Mouse (Mus musculus): ENCODE results near the gene Foxk1. TPM values are rescaled to one million over a fixed set of nuclear protein-coding genes. Genes with fewer than 3 reads are reported as not detected.

The Foxk1 gene
- total and polyA plus RNA-seq, 3 experiments = 8.2 to 20.2 TPM; not detected in 1

DNA sequence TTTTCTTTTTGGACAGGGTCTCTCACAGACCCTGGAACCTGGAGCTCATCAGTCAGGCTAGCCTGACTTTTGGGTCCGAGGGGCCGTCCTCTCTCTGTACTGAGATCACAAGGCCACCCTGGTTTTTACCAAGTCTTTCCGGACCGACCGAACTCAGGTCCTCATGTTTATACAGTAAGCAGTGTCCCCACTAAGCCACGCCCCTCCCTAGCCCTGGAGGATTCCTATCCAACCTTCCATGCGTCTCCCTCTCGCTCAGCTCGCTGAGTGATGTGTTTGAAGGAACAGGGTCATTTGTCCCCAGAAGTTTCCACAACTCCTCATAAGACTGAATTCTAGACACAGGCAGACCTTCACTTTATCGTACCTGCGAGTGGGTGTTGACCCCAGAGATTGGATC, 5.6 kb downstream of the Foxk1 start:
- TF ChIP-seq NRF1 (IDR thresholded peaks at IDR 0.05; ENCODE audit: insufficient read depth, low read depth, low read length, poor library complexity, severe bottlenecking) = no peak
- no peak for TF ChIP-seq RAD21 (IDR thresholded peaks at IDR 0.05; ENCODE audit: low read depth, low read length)
- TF ChIP-seq MAX (IDR thresholded peaks at IDR 0.05; ENCODE audit: low read length) = no peak
- no peak for TF ChIP-seq CHD1 (IDR thresholded peaks at IDR 0.05; ENCODE audit: low read depth, low read length)
- TF ChIP-seq ZNF384 (IDR thresholded peaks at IDR 0.05; ENCODE audit: low read depth, low read length) = no peak
- TF ChIP-seq MYC (IDR thresholded peaks at IDR 0.05; ENCODE audit: low read depth, low read length) = no peak
- no peak for TF ChIP-seq ELF1 (IDR thresholded peaks at IDR 0.05; ENCODE audit: low read depth, low read length)
- no peak for TF ChIP-seq CHD2 (IDR thresholded peaks at IDR 0.05; ENCODE audit: low read length)
- TF ChIP-seq TBP (IDR thresholded peaks at IDR 0.05; ENCODE audit: low read depth, low read length) = no peak
- no peak for TF ChIP-seq ZC3H11A (IDR thresholded peaks at IDR 0.05; ENCODE audit: low read depth, low read length)
- no peak for TF ChIP-seq MYB (IDR thresholded peaks at IDR 0.05; ENCODE audit: low read depth, low read length)
- no peak for TF ChIP-seq RCOR1 (IDR thresholded peaks at IDR 0.05; ENCODE audit: low read depth, low read length)
- no peak for TF ChIP-seq POLR2A (IDR thresholded peaks at IDR 0.05; ENCODE audit: control insufficient read depth in 1 of 2, insufficient read depth in 1 of 2, low read depth in 1 of 2, low read length in 2 of 2, poor library complexity in 1 of 2)
- no peak for TF ChIP-seq GABPA (IDR thresholded peaks at IDR 0.05; ENCODE audit: low read depth, low read length)
- no peak for TF ChIP-seq UBTF (IDR thresholded peaks at IDR 0.05; ENCODE audit: borderline replicate concordance, insufficient read depth, low read depth, low read length)
- TF ChIP-seq MAFK (IDR thresholded peaks at IDR 0.05; ENCODE audit: borderline replicate concordance, low read depth, low read length) = no peak
- TF ChIP-seq ZMIZ1 (IDR thresholded peaks at IDR 0.05; ENCODE audit: low read depth, low read length) = no peak
- no peak for TF ChIP-seq SIN3A (IDR thresholded peaks at IDR 0.05; ENCODE audit: low read length)
- Histone ChIP-seq H3K4me1 (ENCODE audit: control insufficient read depth in 1 of 2, insufficient read depth in 2 of 2, low read length in 2 of 2) (peaks cover 0 to 10% of the 10 kb centered on the region in 2 experiments; a peak in 3 of 4 replicates), H3K27me3 (ENCODE audit: control insufficient read depth in 1 of 2, insufficient read depth in 2 of 2, low read length in 2 of 2) (no peaks in the 10 kb centered on the region), H3K27ac (ENCODE audit: control insufficient read depth, low read depth, low read length) (no peak overlapping the region), H3K79me2 (ENCODE audit: control insufficient read depth, insufficient read depth, low read length, poor library complexity) (peaks cover 36% of the 10 kb centered on the region), H3K9me3 (replicated peaks; ENCODE audit: insufficient read depth, low read length) (no peaks in the 10 kb centered on the region), H3K9ac (ENCODE audit: control insufficient read depth, low read depth, low read length, poor library complexity, severe bottlenecking) (no peak overlapping the region), H3K36me3 (ENCODE audit: control insufficient read depth in 1 of 2, insufficient read depth in 2 of 2, low read length in 2 of 2) (peaks cover 0 to 2% of the 10 kb centered on the region in 2 experiments; a peak in 1 of 4 replicates), H3K4me3 (ENCODE audit: control insufficient read depth in 1 of 2, insufficient read depth in 1 of 2, low read depth in 2 of 2, low read length in 2 of 2) (no peak overlapping the region)
- DNase-seq (ENCODE audit: low read depth, low spot score) = no peak

DNA sequence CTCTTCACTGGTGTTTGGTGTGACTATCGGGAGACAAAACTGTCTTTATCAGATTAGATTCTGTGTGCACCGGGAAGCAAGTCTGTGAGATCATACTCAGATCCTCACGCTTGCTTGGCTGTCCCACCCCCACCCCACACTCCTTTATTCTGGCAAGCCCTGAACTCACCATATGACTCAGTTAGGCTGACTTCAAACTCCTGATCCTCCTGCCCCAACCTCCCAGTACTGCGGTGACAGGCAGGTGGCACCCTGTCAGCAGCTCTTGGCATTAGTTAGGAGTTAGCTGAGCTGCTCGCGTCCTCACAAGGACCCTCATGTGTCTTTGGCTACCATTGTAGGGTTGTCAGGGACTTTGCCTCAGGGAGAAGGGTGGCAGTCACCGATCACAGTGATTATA, 6.1 kb downstream of the Foxk1 start:
- Histone ChIP-seq H3K36me3 (ENCODE audit: control insufficient read depth in 1 of 2, insufficient read depth in 2 of 2, low read length in 2 of 2) (peaks cover 0 to 2% of the 10 kb centered on the region in 2 experiments; a peak in 1 of 4 replicates), H3K27ac (ENCODE audit: control insufficient read depth, low read depth, low read length) (no peak overlapping the region), H3K9ac (ENCODE audit: control insufficient read depth, low read depth, low read length, poor library complexity, severe bottlenecking) (no peak overlapping the region), H3K4me1 (ENCODE audit: control insufficient read depth in 1 of 2, insufficient read depth in 2 of 2, low read length in 2 of 2) (peaks cover 0 to 9% of the 10 kb centered on the region in 2 experiments; a peak in 3 of 4 replicates), H3K4me3 (ENCODE audit: control insufficient read depth in 1 of 2, insufficient read depth in 1 of 2, low read depth in 2 of 2, low read length in 2 of 2) (no peak overlapping the region), H3K27me3 (ENCODE audit: control insufficient read depth in 1 of 2, insufficient read depth in 2 of 2, low read length in 2 of 2) (no peaks in the 10 kb centered on the region), H3K9me3 (replicated peaks; ENCODE audit: insufficient read depth, low read length) (no peaks in the 10 kb centered on the region), H3K79me2 (ENCODE audit: control insufficient read depth, insufficient read depth, low read length, poor library complexity) (peaks cover 31% of the 10 kb centered on the region)
- TF ChIP-seq USF2 (IDR thresholded peaks at IDR 0.05; ENCODE audit: borderline replicate concordance in 1 of 2, insufficient read depth in 1 of 2, low read depth in 1 of 2, low read length in 2 of 2) = no peak
- no peak for TF ChIP-seq MAFK (IDR thresholded peaks at IDR 0.05; ENCODE audit: borderline replicate concordance, low read depth, low read length)
- no peak for TF ChIP-seq ZKSCAN1 (IDR thresholded peaks at IDR 0.05; ENCODE audit: low read depth, low read length)
- TF ChIP-seq UBTF (IDR thresholded peaks at IDR 0.05; ENCODE audit: borderline replicate concordance, insufficient read depth, low read depth, low read length) = no peak
- no peak for TF ChIP-seq TCF12 (IDR thresholded peaks at IDR 0.05; ENCODE audit: low read depth, low read length)
- TF ChIP-seq RCOR1 (IDR thresholded peaks at IDR 0.05; ENCODE audit: low read depth, low read length) = no peak
- TF ChIP-seq CHD2 (IDR thresholded peaks at IDR 0.05; ENCODE audit: low read length) = no peak
- no peak for TF ChIP-seq ZC3H11A (IDR thresholded peaks at IDR 0.05; ENCODE audit: low read depth, low read length)
- TF ChIP-seq MYB (IDR thresholded peaks at IDR 0.05; ENCODE audit: low read depth, low read length) = no peak
- TF ChIP-seq E2F4 (IDR thresholded peaks at IDR 0.05; ENCODE audit: borderline replicate concordance, low read depth, low read length) = no peak
- TF ChIP-seq CHD1 (IDR thresholded peaks at IDR 0.05; ENCODE audit: low read depth, low read length) = no peak
- no peak for TF ChIP-seq USF1 (IDR thresholded peaks at IDR 0.05; ENCODE audit: low read depth, low read length)
- no peak for TF ChIP-seq MAX (IDR thresholded peaks at IDR 0.05; ENCODE audit: low read length)
- TF ChIP-seq GATA1 (IDR thresholded peaks at IDR 0.05; ENCODE audit: low read depth, low read length) = no peak
- TF ChIP-seq EP300 (IDR thresholded peaks at IDR 0.05; ENCODE audit: low read depth in 1 of 2, low read length in 2 of 2) = no peak
- no peak for TF ChIP-seq RAD21 (IDR thresholded peaks at IDR 0.05; ENCODE audit: low read depth, low read length)
- TF ChIP-seq HCFC1 (IDR thresholded peaks at IDR 0.05; ENCODE audit: low read depth, low read length) = no peak
- no peak for TF ChIP-seq JUND (IDR thresholded peaks at IDR 0.05; ENCODE audit: low read depth, low read length)
- TF ChIP-seq KAT2A (conservative IDR thresholded peaks at IDR 0.05; ENCODE audit: low read depth, low read length) = no peak
- TF ChIP-seq MAZ (IDR thresholded peaks at IDR 0.05; ENCODE audit: low read depth, low read length) = no peak
- no peak for DNase-seq (ENCODE audit: low read depth, low spot score)

Measured in MEL (cell line).